Mouse (Mus musculus) layer of hippocampus, adult 8-10 months (tissue): Measurements from ENCODE around the gene Rnf186. TPM values are rescaled to one million over a fixed set of nuclear protein-coding genes. Genes with fewer than 3 reads are reported as not detected.

Source experiments
- DNase-seq, 2 experiments: peaks; one replicate each; pipeline ENCODE4 v3.0.0; 2022; ENCODE audit warnings: low spot score in 2 of 2
- total RNA-seq, 4 experiments: library from RNA; stranded (reverse); gene quantifications; 2 replicates each; pipeline ENCODE4 v1.2.4; 2022

Rnf186 gene
- total RNA-seq, result not detected

- DNase-seq, result no peak
Measured at GRCm38 (mm10) chr4:138966866-138967265, at the start of gene Rnf186. Rnf186 (plus strand) TSS chr4:138967112.

GRCm38 (mm10) chr4:138917282-138917681 is 49.6 kb upstream of the Rnf186 start:
- no peak for DNase-seq

GRCm38 (mm10) chr4:138921254-138922130 is 45.4 kb upstream of the Rnf186 start:
- DNase-seq, result no peak

GRCm38 (mm10) chr4:138922131-138922459 is 44.8 kb upstream of the Rnf186 start:
- DNase-seq, result peak; percentile 92 to 99

GRCm38 (mm10) chr4:138925561-138925960 is 41.4 kb upstream of the Rnf186 start:
- DNase-seq, result no peak

- no peak for DNase-seq
Measured at GRCm38 (mm10) chr4:138933862-138934261, 33.0 kb upstream of the Rnf186 start.

- no peak for DNase-seq
Measured at GRCm38 (mm10) chr4:138934456-138935145, 32.3 kb upstream of the Rnf186 start.

- DNase-seq, result no peak
Measured at GRCm38 (mm10) chr4:138938495-138939269, 28.2 kb upstream of the Rnf186 start.

GRCm38 (mm10) chr4:138939481-138939880 is 27.4 kb upstream of the Rnf186 start:
- DNase-seq, result no peak

- no peak for DNase-seq
Measured at GRCm38 (mm10) chr4:138941401-138941800, 25.5 kb upstream of the Rnf186 start.

- DNase-seq, result no peak
Measured at GRCm38 (mm10) chr4:138941966-138942365, 24.9 kb upstream of the Rnf186 start.

GRCm38 (mm10) chr4:138943730-138944129 is 23.2 kb upstream of the Rnf186 start:
- DNase-seq, result peak in 1 of 2 experiments; percentile 29

- DNase-seq, result no peak
Measured at GRCm38 (mm10) chr4:138948257-138948656, 18.7 kb upstream of the Rnf186 start.

- no peak for DNase-seq
Measured at GRCm38 (mm10) chr4:138958612-138959011, 8.3 kb upstream of the Rnf186 start.

GRCm38 (mm10) chr4:138959120-138959519 is 7.8 kb upstream of the Rnf186 start:
- no peak for DNase-seq

GRCm38 (mm10) chr4:138959926-138960325 is 7.0 kb upstream of the Rnf186 start:
- no peak for DNase-seq

- no peak for DNase-seq
Measured at GRCm38 (mm10) chr4:138962719-138963118, 4.2 kb upstream of the Rnf186 start.

- no peak for DNase-seq
Measured at GRCm38 (mm10) chr4:138965871-138966270, 1.0 kb upstream of the Rnf186 start.

GRCm38 (mm10) chr4:138967485-138967884 is 573 bp downstream of the Rnf186 start:
- no peak for DNase-seq

GRCm38 (mm10) chr4:138968772-138969556 is 2.1 kb downstream of the Rnf186 start:
- DNase-seq, result no peak

- DNase-seq, result no peak
Measured at GRCm38 (mm10) chr4:138969736-138970135, 2.8 kb downstream of the Rnf186 start.
